Mouse (Mus musculus) kidney, postnatal 36 days (tissue): Measurements from ENCODE around the gene Tpi1.
"Not testable (repeated sequence)": the region's sequence is repeated elsewhere in the genome, so short reads cannot be mapped to it uniquely, and the experiment has no call there.

Experiments
- DNase-seq, 2 experiments: peaks; one replicate each; pipeline ENCODE4 v3.0.0; 2021 to 2022; ENCODE audit warnings: mixed read lengths in 2 of 2

Tpi1 gene

GRCm38 (mm10) chr6:124829799-124830700, 16.0 kb upstream of the Tpi1 start:
- DNase-seq, result peak; percentile 94 to 98

- peak; percentile 98 to 100 for DNase-seq
Observed at GRCm38 (mm10) chr6:124828868-124829798, 15.0 kb upstream of the Tpi1 start, which contains the start of the genes Usp5 and Cdca3. Usp5 (minus strand) TSS chr6:124829484. Cdca3 (plus strand) TSS chr6:124829547.

- DNase-seq, result peak; percentile 58
Observed at GRCm38 (mm10) chr6:124828101-124828592, 14.1 kb upstream of the Tpi1 start.

- no peak for DNase-seq
Observed at GRCm38 (mm10) chr6:124822049-124822448, 8.0 kb upstream of the Tpi1 start.

GRCm38 (mm10) chr6:124820891-124821290, 6.8 kb upstream of the Tpi1 start:
- no peak for DNase-seq

GRCm38 (mm10) chr6:124817971-124818370, 3.9 kb upstream of the Tpi1 start:
- DNase-seq, result no peak

- DNase-seq, result no peak
Observed at GRCm38 (mm10) chr6:124817563-124817962, 3.5 kb upstream of the Tpi1 start.

- DNase-seq, result no peak
Observed at GRCm38 (mm10) chr6:124817125-124817524, 3.0 kb upstream of the Tpi1 start.

GRCm38 (mm10) chr6:124816611-124817010, 2.5 kb upstream of the Tpi1 start:
- no peak for DNase-seq

GRCm38 (mm10) chr6:124814858-124815774, 1.0 kb upstream of the Tpi1 start:
- DNase-seq, result no peak

- no peak for DNase-seq
Observed at GRCm38 (mm10) chr6:124814448-124814847, 352 bp upstream of the Tpi1 start.

GRCm38 (mm10) chr6:124813496-124813895, 600 bp downstream of the Tpi1 start:
- DNase-seq, result peak; percentile 64 to 78

- peak; percentile 45 to 51 for DNase-seq
Observed at GRCm38 (mm10) chr6:124812848-124813247, 1.2 kb downstream of the Tpi1 start.

- DNase-seq, result peak in 1 of 2 experiments; percentile 50
Observed at GRCm38 (mm10) chr6:124811701-124812560, 2.2 kb downstream of the Tpi1 start.

GRCm38 (mm10) chr6:124811403-124811665, 2.8 kb downstream of the Tpi1 start:
- DNase-seq, result no peak

- not testable (repeated sequence) for DNase-seq
Observed at GRCm38 (mm10) chr6:124810566-124811402, 3.3 kb downstream of the Tpi1 start.

GRCm38 (mm10) chr6:124809775-124810538, 4.1 kb downstream of the Tpi1 start:
- no peak for DNase-seq

GRCm38 (mm10) chr6:124809052-124809774, 4.9 kb downstream of the Tpi1 start:
- DNase-seq, result peak; percentile 87 to 93
